Mouse (Mus musculus) midbrain, embryonic 11.5 days (tissue): ENCODE measurements around the gene Homer3. TPM values are rescaled to one million over a fixed set of nuclear protein-coding genes. Genes with fewer than 3 reads are reported as not detected.

Source experiments
- ATAC-seq: fragments of 200-750 bp; cut with Nextera tagmentation; 2 replicates; pipeline ENCODE4 v1.8.0; 2017; ENCODE audit warnings: moderate TSS enrichment, moderate library complexity; ENCODE audit not compliant: low FRiP score
- DNase-seq: peaks from one replicate; pipeline ENCODE4 v3.0.0; 2015; ENCODE audit warnings: low spot score; ENCODE audit errors: missing footprints
- H3K27ac ChIP-seq: fragments of 300-500 bp; sonication (generic); 2 replicates; pipeline ENCODE4 v1.5.1; 2014; ENCODE audit warnings: low read depth, low read length
- H3K27me3 ChIP-seq: fragments of 300-500 bp; sonication (generic); 2 replicates; pipeline ENCODE4 v1.6.1; 2014; ENCODE audit warnings: mild to moderate bottlenecking, low read length, moderate library complexity, mixed read lengths; ENCODE audit not compliant: control insufficient read depth, insufficient read depth
- H3K36me3 ChIP-seq: fragments of 300-500 bp; sonication (generic); 2 replicates; pipeline ENCODE4 v1.6.1; 2014; ENCODE audit warnings: mild to moderate bottlenecking, low read length, moderate library complexity, mixed read lengths; ENCODE audit not compliant: control insufficient read depth, insufficient read depth
- H3K4me1 ChIP-seq: fragments of 300-500 bp; sonication (generic); 2 replicates; pipeline ENCODE4 v1.6.1; 2014; ENCODE audit warnings: low read length; ENCODE audit not compliant: control insufficient read depth, insufficient read depth
- H3K4me2 ChIP-seq: fragments of 300-500 bp; sonication (generic); 2 replicates; pipeline ENCODE4 v1.6.1; 2014; ENCODE audit warnings: mild to moderate bottlenecking, moderate library complexity
- H3K4me3 ChIP-seq: fragments of 300-500 bp; sonication (generic); 2 replicates; pipeline ENCODE4 v1.5.1; 2014; ENCODE audit warnings: low read depth, low read length
- H3K9ac ChIP-seq: fragments of 300-500 bp; sonication (generic); 2 replicates; pipeline ENCODE4 v1.6.1; 2014; ENCODE audit warnings: low read length
- H3K9me3 ChIP-seq: fragments of 300-500 bp; sonication (generic); 2 replicates; pipeline ENCODE4 v1.6.1; 2016; ENCODE audit warnings: low read length; ENCODE audit not compliant: control insufficient read depth
- WGBS: fragments of 180-500 bp; shearing (Covaris S2); extraction: QIAGEN DNeasy Blood & Tissue Kit; methylation state at CpG from one replicate; pipeline ENCODE4 v1.1.7; 2014; 5-methylcytosine and 5-hydroxymethylcytosine counted together
- polyA plus RNA-seq: library from polyadenylated mRNA; unstranded; fragments of >200 nt; fragmentation: Nextera tagmentation; extraction: Ambion mirVana; gene quantifications from 2 replicates; pipeline ENCODE4 v1.2.1, GENCODE M21; 2014

Gene Homer3
- 50.5 and 61.2 TPM in 2 replicates for polyA plus RNA-seq

GRCm38 (mm10) chr8:70282603-70283135 is at the start of gene Homer3:
Gene Homer3 (plus strand): TSS chr8:70282827.
- Histone ChIP-seq H3K9ac (peak within 1 kb of the TSS; percentile 99), H3K27me3 (no peaks in the 10 kb centered on the region; the same call in 1 of the 2 replicates), H3K27ac (peak within 1 kb of the TSS; percentile 68), H3K4me2 (peak within 1 kb of the TSS; percentile 87), H3K9me3 (peaks cover 9% of the 10 kb centered on the region), H3K36me3 (peaks cover 24% of the 10 kb centered on the region), H3K4me3 (peak within 1 kb of the TSS; percentile 94), H3K4me1 (peaks cover 13% of the 10 kb centered on the region)
- ATAC-seq (peak; percentile 94), DNase-seq (peak; percentile 100)
- under 1% methylated on average over 36 of the region's 36 CpGs for WGBS

GRCm38 (mm10) chr8:70233606-70234005 is 49.0 kb upstream of the Homer3 start:
- ATAC-seq = peak; percentile 22
- Histone ChIP-seq H3K9me3 (no peaks in the 10 kb centered on the region), H3K27ac (peak overlapping the region; percentile 65; the same call in 1 of the 2 replicates), H3K27me3 (no peaks in the 10 kb centered on the region), H3K4me3 (peak overlapping the region; percentile 72), H3K4me1 (peaks cover 16% of the 10 kb centered on the region), H3K36me3 (peaks cover 8% of the 10 kb centered on the region; the same call in 1 of the 2 replicates), H3K9ac (peak overlapping the region; percentile 86), H3K4me2 (peak overlapping the region; percentile 74)
- WGBS = 6% methylated on average over 13 of the region's 13 CpGs
- no peak for DNase-seq

GRCm38 (mm10) chr8:70234080-70234780 is 48.4 kb upstream of the Homer3 start, which contains the start of the genes Sugp2 and Armc6:
Gene Sugp2 (plus strand): TSS chr8:70234226.
Gene Armc6 (minus strand): TSS chr8:70234466.
- peak within 1 kb of the TSS; percentile 85 for H3K27ac ChIP-seq
- peaks cover 16% of the 10 kb centered on the region for H3K4me1 ChIP-seq
- ATAC-seq (peak; percentile 97), DNase-seq (peak; percentile 100)
- H3K9me3 ChIP-seq = no peaks in the 10 kb centered on the region
- peak within 1 kb of the TSS; percentile 86 for H3K9ac ChIP-seq
- under 1% methylated on average over 65 of the region's 67 CpGs for WGBS
- peaks cover 6% of the 10 kb centered on the region; the same call in 1 of the 2 replicates for H3K36me3 ChIP-seq
- H3K27me3 ChIP-seq = no peaks in the 10 kb centered on the region
- H3K4me2 ChIP-seq = peak within 1 kb of the TSS; percentile 78
- peak within 1 kb of the TSS; percentile 72 for H3K4me3 ChIP-seq

- Histone ChIP-seq H3K36me3 (peaks cover 3% of the 10 kb centered on the region; the same call in 1 of the 2 replicates), H3K27me3 (no peaks in the 10 kb centered on the region), H3K4me3 (peak overlapping the region; percentile 72), H3K9me3 (no peaks in the 10 kb centered on the region), H3K27ac (peak overlapping the region; percentile 85), H3K9ac (peak overlapping the region; percentile 86), H3K4me2 (peak overlapping the region; percentile 78), H3K4me1 (peaks cover 16% of the 10 kb centered on the region)
- DNase-seq (no peak), ATAC-seq (no peak)
- WGBS = 0% methylated on average over 15 of the region's 15 CpGs
These were observed 47.9 kb upstream of the Homer3 start for GRCm38 (mm10) chr8:70234781-70235128.

- Histone ChIP-seq H3K4me1 (peaks cover 16% of the 10 kb centered on the region), H3K27me3 (no peaks in the 10 kb centered on the region), H3K27ac (no peak overlapping the region), H3K4me2 (no peak overlapping the region), H3K36me3 (peaks cover 23% of the 10 kb centered on the region), H3K9ac (no peak overlapping the region), H3K9me3 (no peaks in the 10 kb centered on the region), H3K4me3 (no peak overlapping the region)
- no peak for ATAC-seq
- no peak for DNase-seq
- 98% methylated on average over 2 of the region's 2 CpGs for WGBS
These were observed 44.8 kb upstream of the Homer3 start for GRCm38 (mm10) chr8:70237842-70238241.

- Histone ChIP-seq H3K4me3 (no peak overlapping the region), H3K4me2 (no peak overlapping the region), H3K27me3 (no peaks in the 10 kb centered on the region), H3K9ac (no peak overlapping the region), H3K36me3 (peaks cover 30% of the 10 kb centered on the region), H3K27ac (no peak overlapping the region), H3K4me1 (peaks cover 5% of the 10 kb centered on the region), H3K9me3 (no peaks in the 10 kb centered on the region)
- ATAC-seq (no peak), DNase-seq (no peak)
- 95% methylated on average over 5 of the region's 5 CpGs for WGBS
These were observed 42.0 kb upstream of the Homer3 start for GRCm38 (mm10) chr8:70240642-70241041.

GRCm38 (mm10) chr8:70246622-70247021 is 36.0 kb upstream of the Homer3 start:
- Histone ChIP-seq H3K36me3 (peaks cover 36% of the 10 kb centered on the region), H3K27me3 (no peaks in the 10 kb centered on the region), H3K9ac (no peak overlapping the region), H3K9me3 (no peaks in the 10 kb centered on the region), H3K4me1 (no peaks in the 10 kb centered on the region), H3K4me3 (no peak overlapping the region), H3K4me2 (no peak overlapping the region), H3K27ac (no peak overlapping the region)
- WGBS = 95% methylated on average over 6 of the region's 6 CpGs
- ATAC-seq = no peak
- no peak for DNase-seq

- DNase-seq = no peak
- Histone ChIP-seq H3K4me2 (no peak overlapping the region), H3K36me3 (peaks cover 35% of the 10 kb centered on the region), H3K9me3 (no peaks in the 10 kb centered on the region), H3K27ac (no peak overlapping the region), H3K27me3 (no peaks in the 10 kb centered on the region), H3K4me1 (no peaks in the 10 kb centered on the region), H3K4me3 (no peak overlapping the region), H3K9ac (no peak overlapping the region)
- no peak for ATAC-seq
- WGBS = 94% methylated on average over 3 of the region's 3 CpGs
These were observed 34.8 kb upstream of the Homer3 start for GRCm38 (mm10) chr8:70247841-70248240.

- Histone ChIP-seq H3K4me2 (no peak overlapping the region), H3K9me3 (no peaks in the 10 kb centered on the region), H3K4me3 (no peak overlapping the region), H3K36me3 (peaks cover 65% of the 10 kb centered on the region), H3K4me1 (no peaks in the 10 kb centered on the region), H3K27ac (no peak overlapping the region), H3K27me3 (no peaks in the 10 kb centered on the region), H3K9ac (no peak overlapping the region)
- WGBS = 81% methylated on average over 1 of the region's 1 CpGs
- DNase-seq (no peak), ATAC-seq (no peak)
These were observed 28.0 kb upstream of the Homer3 start for GRCm38 (mm10) chr8:70254628-70255027.
